Mouse (Mus musculus) frontal cortex, postnatal 36 days (tissue): ENCODE measurements around the gene Pls3.
A peak's percentile ranks its signal among the peaks of the same experiment; 100 is the strongest.
"Not testable (repeated sequence)": the region's sequence is repeated elsewhere in the genome, so short reads cannot be mapped to it uniquely, and the experiment has no call there.

Experiments used
- DNase-seq, 2 experiments: peaks; one replicate each; pipeline ENCODE4 v3.0.0; 2022; ENCODE audit warnings: low spot score in 2 of 2

The Pls3 gene

GRCm38 (mm10) chrX:75777461-75777860 lies 97.5 kb downstream of the Pls3 start:
- no peak for DNase-seq

GRCm38 (mm10) chrX:75764794-75765328 lies 110.1 kb downstream of the Pls3 start:
- DNase-seq = no peak

- peak; percentile 50 to 62 for DNase-seq
These were observed 110.7 kb downstream of the Pls3 start for GRCm38 (mm10) chrX:75764135-75764793.

- not testable (repeated sequence) for DNase-seq
These were observed 115.5 kb downstream of the Pls3 start for GRCm38 (mm10) chrX:75759461-75759860.

- DNase-seq = peak in 1 of 2 experiments; percentile 69
These were observed 115.9 kb downstream of the Pls3 start for GRCm38 (mm10) chrX:75759036-75759435.

- DNase-seq = peak in 1 of 2 experiments; percentile 84
These were observed 117.0 kb downstream of the Pls3 start for GRCm38 (mm10) chrX:75757966-75758365.

GRCm38 (mm10) chrX:75754531-75754930 lies 120.5 kb downstream of the Pls3 start:
- DNase-seq = not testable (repeated sequence)

GRCm38 (mm10) chrX:75750126-75750725 lies 124.8 kb downstream of the Pls3 start:
- peak in 1 of 2 experiments; percentile 37 for DNase-seq

- peak in 1 of 2 experiments; percentile 66 for DNase-seq
These were observed 125.7 kb downstream of the Pls3 start for GRCm38 (mm10) chrX:75749312-75749711.

- peak in 1 of 2 experiments; percentile 79 for DNase-seq
These were observed 130.5 kb downstream of the Pls3 start for GRCm38 (mm10) chrX:75744466-75744865.

- not testable (repeated sequence) for DNase-seq
These were observed 135.5 kb downstream of the Pls3 start for GRCm38 (mm10) chrX:75739464-75739863.
